Mouse (Mus musculus) hindbrain, embryonic 13.5 days (tissue): Measurements from ENCODE around the gene 4933414I15Rik. TPM values are rescaled to one million over a fixed set of nuclear protein-coding genes. Genes with fewer than 3 reads are reported as not detected.

Experiments used
- ATAC-seq: fragments of 200-750 bp; cut with Nextera tagmentation; 2 replicates; pipeline ENCODE4 v1.8.0; 2017; ENCODE audit warnings: moderate TSS enrichment; ENCODE audit not compliant: low FRiP score
- H3K27ac ChIP-seq: fragments of 300-500 bp; sonication (generic); 2 replicates; pipeline ENCODE4 v1.5.1; 2015; ENCODE audit warnings: inconsistent platforms, mild to moderate bottlenecking, moderate library complexity
- H3K27me3 ChIP-seq: fragments of 300-500 bp; sonication (generic); 2 replicates; pipeline ENCODE4 v1.6.1; 2015; ENCODE audit warnings: mild to moderate bottlenecking, inconsistent platforms
- H3K36me3 ChIP-seq: fragments of 300-500 bp; sonication (generic); 2 replicates; pipeline ENCODE4 v1.6.1; 2015; ENCODE audit warnings: mild to moderate bottlenecking, inconsistent platforms
- H3K4me1 ChIP-seq: fragments of 300-500 bp; sonication (generic); replicated peaks from 2 replicates; pipeline ENCODE4 v1.6.1; 2015; ENCODE audit warnings: inconsistent platforms
- H3K4me2 ChIP-seq: fragments of 300-500 bp; sonication (generic); 2 replicates; pipeline ENCODE4 v1.6.1; 2015; ENCODE audit warnings: inconsistent platforms, mild to moderate bottlenecking, moderate library complexity
- H3K4me3 ChIP-seq: fragments of 300-500 bp; sonication (generic); 2 replicates; pipeline ENCODE4 v1.5.1; 2015; ENCODE audit warnings: mild to moderate bottlenecking, inconsistent platforms
- H3K9ac ChIP-seq: fragments of 300-500 bp; sonication (generic); 2 replicates; pipeline ENCODE4 v1.6.1; 2015; ENCODE audit warnings: mild to moderate bottlenecking, inconsistent platforms
- H3K9me3 ChIP-seq: fragments of 300-500 bp; sonication (generic); 2 replicates; pipeline ENCODE4 v1.6.1; 2016; ENCODE audit warnings: inconsistent platforms
- whole genome bisulfite sequencing: fragments of 180-500 bp; shearing (Covaris S2); methylation state at CpG from one replicate; pipeline ENCODE4 v1.1.7; 2015; 5-methylcytosine and 5-hydroxymethylcytosine counted together
- polyA plus RNA-seq: library from polyadenylated mRNA; unstranded; fragments of >200 nt; fragmentation: Nextera tagmentation; extraction: Ambion mirVana; gene quantifications from 2 replicates; pipeline ENCODE4 v1.2.1, GENCODE M21; 2015

4933414I15Rik gene
- polyA plus RNA-seq, 1 experiment from 2014 or later = not detected

DNA sequence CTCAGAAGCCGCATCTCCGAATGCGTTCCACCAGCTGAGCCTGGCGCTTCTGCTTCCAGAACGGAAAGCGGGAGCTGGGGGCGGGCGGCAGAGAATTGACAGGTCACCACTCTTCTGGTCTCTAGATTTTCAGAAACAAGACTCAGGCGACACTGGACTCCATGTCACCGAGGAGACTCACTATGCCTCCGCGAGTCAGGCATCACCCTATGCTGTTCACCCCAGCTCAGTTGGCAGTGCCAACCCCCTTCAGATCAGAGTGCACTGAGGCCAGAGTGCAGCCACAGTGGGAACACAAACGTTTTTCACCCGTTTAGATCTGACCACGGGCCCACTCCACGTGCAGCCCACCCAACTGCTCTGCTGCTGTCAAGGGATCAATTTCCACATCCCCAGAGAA lies 12.5 kb downstream of the 4933414I15Rik start:
- no peaks in the 10 kb centered on the region for H3K9me3 ChIP-seq
- H3K27ac ChIP-seq = peak overlapping the region; percentile 87
- WGBS = 2% methylated on average over 16 of the region's 16 CpGs
- peaks cover 15% of the 10 kb centered on the region for H3K4me1 ChIP-seq
- peak overlapping the region; percentile 65 for H3K4me3 ChIP-seq
- peak overlapping the region; percentile 80 for H3K9ac ChIP-seq
- no peaks in the 10 kb centered on the region for H3K36me3 ChIP-seq
- ATAC-seq = peak; percentile 80
- H3K4me2 ChIP-seq = peak overlapping the region; percentile 89
- H3K27me3 ChIP-seq = peaks cover 4% of the 10 kb centered on the region; the same call in 1 of the 2 replicates

DNA sequence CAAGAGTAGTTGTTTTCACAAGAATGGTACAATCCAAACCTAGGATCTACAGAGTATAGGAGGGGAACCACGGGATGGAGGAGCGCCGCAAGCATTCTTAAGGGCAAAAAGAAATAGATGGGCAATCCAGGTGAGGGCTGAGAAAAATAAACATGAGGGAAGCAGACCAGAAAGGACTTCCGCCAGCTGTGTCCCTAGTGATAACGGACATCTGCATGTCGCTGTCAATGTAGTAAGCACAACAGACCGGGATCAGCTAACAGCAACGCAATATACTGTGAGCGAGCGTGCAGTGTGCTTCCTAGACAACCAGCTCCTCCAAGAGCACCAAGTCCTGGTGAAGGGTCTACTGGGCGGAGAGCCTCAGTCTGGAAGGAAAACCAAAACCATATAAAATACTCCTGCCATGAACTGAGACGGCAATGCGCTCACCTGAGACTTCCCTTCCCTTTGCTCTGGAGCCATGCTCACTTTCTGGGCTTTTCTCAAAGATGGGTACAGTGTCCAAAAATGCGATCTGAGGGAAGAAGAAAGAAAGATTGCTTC lies 13.0 kb downstream of the 4933414I15Rik start:
- ATAC-seq = no peak
- WGBS = 27% methylated on average over 14 of the region's 14 CpGs
- peak overlapping the region; percentile 80 for H3K9ac ChIP-seq

DNA sequence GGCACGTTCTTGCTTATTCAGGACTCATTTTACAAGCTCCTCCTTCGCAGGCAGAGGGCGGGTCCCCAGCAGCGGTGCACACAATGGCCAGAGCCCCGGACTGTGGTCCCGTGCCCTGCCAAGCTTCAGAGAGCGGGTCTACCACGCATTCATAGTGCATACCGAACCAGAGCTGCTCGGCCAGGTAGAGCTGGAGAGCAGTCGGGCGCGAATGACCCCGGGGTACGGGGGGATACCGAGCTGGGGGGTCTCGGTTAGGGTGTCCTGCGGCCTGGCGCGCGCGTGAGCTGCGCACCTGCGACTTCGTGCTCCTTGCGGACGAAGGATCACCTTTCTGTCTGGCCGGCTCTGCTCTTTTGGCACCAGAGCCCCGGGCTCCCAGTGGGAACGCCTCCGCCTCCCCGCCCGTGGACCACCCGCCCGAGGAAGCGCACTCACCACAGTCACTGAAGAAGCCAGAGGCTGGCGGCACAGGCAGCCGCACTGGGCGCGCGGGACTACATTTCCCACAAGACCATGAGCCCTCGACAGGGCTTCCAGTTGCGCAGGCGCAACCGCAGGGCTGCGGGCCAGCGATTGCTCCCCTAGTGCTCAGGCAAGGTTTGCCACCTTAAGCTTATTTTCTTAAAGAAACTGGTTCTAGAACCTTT lies 27.8 kb downstream of the 4933414I15Rik start, which contains the start of gene Zfp2:
Zfp2 (minus strand) TSS at position 495 of the 650 bp plus-strand sequence.
- peak within 1 kb of the TSS; percentile 97 for H3K9ac ChIP-seq
- H3K27me3 ChIP-seq = no peaks in the 10 kb centered on the region
- peak within 1 kb of the TSS; percentile 77 for H3K4me3 ChIP-seq
- peak within 1 kb of the TSS; percentile 95 for H3K27ac ChIP-seq
- peak within 1 kb of the TSS; percentile 46 for H3K4me2 ChIP-seq
- peaks cover 36% of the 10 kb centered on the region for H3K9me3 ChIP-seq
- peaks cover 7% of the 10 kb centered on the region for H3K4me1 ChIP-seq
- under 1% methylated on average over 47 of the region's 47 CpGs for WGBS
- H3K36me3 ChIP-seq = peaks cover 41% of the 10 kb centered on the region
- ATAC-seq = peak; percentile 99

More for the DNA sequence above, 13.0 kb downstream of the 4933414I15Rik start:
- Histone ChIP-seq H3K4me3 (peak overlapping the region; percentile 65), H3K4me2 (peak overlapping the region; percentile 89), H3K4me1 (peaks cover 15% of the 10 kb centered on the region), H3K27me3 (peaks cover 4% of the 10 kb centered on the region; the same call in 1 of the 2 replicates), H3K9me3 (no peaks in the 10 kb centered on the region), H3K36me3 (peaks cover 4% of the 10 kb centered on the region), H3K27ac (peak overlapping the region; percentile 87)

DNA sequence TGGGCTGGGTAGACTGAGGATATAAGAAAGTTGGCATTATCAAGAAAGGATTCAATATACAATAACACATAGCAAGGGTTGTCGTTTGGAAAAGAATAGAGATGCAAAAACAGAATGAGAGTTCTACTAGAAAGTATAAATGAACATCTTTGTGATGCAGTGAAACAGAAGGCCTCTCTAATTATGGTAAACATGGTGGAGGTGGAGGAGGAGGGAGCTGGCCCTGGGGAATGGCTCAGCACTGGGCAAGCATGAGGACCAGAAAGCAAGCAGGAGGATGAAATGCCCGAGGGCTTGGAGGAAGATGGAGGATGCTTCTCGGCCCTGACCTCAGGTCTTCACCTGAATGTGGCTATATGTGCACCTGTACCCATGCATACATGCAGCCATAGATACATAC lies 29.1 kb downstream of the 4933414I15Rik start:
- Histone ChIP-seq H3K9ac (no peak overlapping the region), H3K36me3 (peaks cover 50% of the 10 kb centered on the region), H3K27me3 (no peaks in the 10 kb centered on the region), H3K4me1 (peaks cover 7% of the 10 kb centered on the region), H3K4me3 (peak overlapping the region; percentile 77; the same call in 1 of the 2 replicates), H3K27ac (no peak overlapping the region), H3K4me2 (peak overlapping the region; percentile 46; the same call in 1 of the 2 replicates), H3K9me3 (peaks cover 47% of the 10 kb centered on the region)
- WGBS = 92% methylated on average over 3 of the region's 3 CpGs
- no peak for ATAC-seq

DNA sequence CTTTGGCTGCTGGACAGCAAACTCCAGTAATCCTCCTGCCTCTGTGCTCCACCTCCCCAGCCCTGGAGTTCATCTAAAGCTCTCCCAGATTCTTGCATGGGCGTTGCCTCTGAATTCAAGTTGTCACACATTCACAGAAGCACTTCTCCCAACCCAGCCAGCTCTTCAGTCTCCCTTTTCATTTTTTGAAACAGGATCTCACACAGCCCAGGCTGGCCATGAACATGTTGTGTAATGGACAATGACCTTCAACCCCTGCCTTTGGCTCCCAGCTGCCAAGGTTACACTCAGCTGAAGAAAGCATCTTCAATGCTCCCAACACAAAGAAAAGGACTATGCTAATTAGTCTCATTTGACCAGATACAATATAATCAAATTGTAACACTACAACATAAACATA lies 30.3 kb downstream of the 4933414I15Rik start:
- WGBS = 92% methylated on average over 1 of the region's 1 CpGs
- peaks cover 62% of the 10 kb centered on the region for H3K36me3 ChIP-seq

DNA sequence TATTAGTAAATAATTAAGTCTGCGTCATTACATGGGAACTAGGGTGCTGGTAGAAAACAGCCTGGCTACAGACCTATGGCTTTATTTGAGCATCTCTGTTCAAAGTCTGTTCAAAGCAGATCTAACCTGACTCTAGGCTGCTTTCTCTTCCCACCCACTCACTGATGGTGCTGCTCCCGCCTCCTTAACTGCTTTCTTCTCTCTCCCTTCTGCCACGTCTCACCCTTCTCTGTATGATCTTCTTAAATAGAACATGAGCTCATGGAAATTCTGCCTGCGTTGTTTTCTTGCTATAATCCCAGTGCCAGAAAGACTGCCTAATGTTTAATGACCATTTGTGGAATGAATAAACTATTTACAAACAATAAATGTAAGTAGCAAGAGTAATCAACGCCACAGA lies 35.4 kb downstream of the 4933414I15Rik start:
- peaks cover 87% of the 10 kb centered on the region for H3K9me3 ChIP-seq
- 93% methylated on average over 5 of the region's 5 CpGs for WGBS
- H3K27me3 ChIP-seq = no peaks in the 10 kb centered on the region
- H3K4me2 ChIP-seq = no peak overlapping the region
- no peak overlapping the region for H3K4me3 ChIP-seq
- peaks cover 99% of the 10 kb centered on the region for H3K36me3 ChIP-seq
- H3K4me1 ChIP-seq = no peaks in the 10 kb centered on the region
- no peak overlapping the region for H3K9ac ChIP-seq
- ATAC-seq = no peak
- no peak overlapping the region for H3K27ac ChIP-seq

More for the DNA sequence above, 30.3 kb downstream of the 4933414I15Rik start:
- H3K9ac ChIP-seq = no peak overlapping the region
- H3K27me3 ChIP-seq = no peaks in the 10 kb centered on the region
- peaks cover 56% of the 10 kb centered on the region for H3K9me3 ChIP-seq
- H3K4me1 ChIP-seq = peaks cover 7% of the 10 kb centered on the region
- no peak overlapping the region for H3K4me2 ChIP-seq
- H3K27ac ChIP-seq = no peak overlapping the region
- ATAC-seq = no peak
- no peak overlapping the region for H3K4me3 ChIP-seq

DNA sequence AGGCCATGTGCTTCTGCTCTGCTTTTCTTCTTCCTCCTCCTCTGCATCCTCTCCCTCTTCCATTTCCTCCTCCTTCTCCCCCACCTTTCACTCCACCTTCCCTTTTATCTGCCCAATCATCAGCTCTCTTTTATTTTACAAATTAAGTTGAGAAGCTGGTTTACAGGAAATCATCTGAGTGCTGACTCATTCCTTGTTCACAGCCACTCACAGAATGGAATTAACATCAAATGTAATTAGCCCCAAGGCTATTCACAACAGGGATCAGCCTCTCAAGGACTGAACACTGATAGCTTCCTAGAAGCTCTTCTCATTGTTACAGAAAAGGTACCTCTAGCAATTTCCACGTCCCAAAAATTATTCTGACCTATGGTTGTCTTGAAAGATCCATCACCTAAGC lies 46.2 kb downstream of the 4933414I15Rik start:
- Histone ChIP-seq H3K4me2 (no peak overlapping the region), H3K27me3 (no peaks in the 10 kb centered on the region), H3K9me3 (peaks cover 77% of the 10 kb centered on the region), H3K36me3 (peaks cover 71% of the 10 kb centered on the region), H3K9ac (no peak overlapping the region), H3K4me1 (no peaks in the 10 kb centered on the region), H3K27ac (no peak overlapping the region), H3K4me3 (no peak overlapping the region)
- 91% methylated on average over 1 of the region's 1 CpGs for WGBS
- ATAC-seq = no peak

DNA sequence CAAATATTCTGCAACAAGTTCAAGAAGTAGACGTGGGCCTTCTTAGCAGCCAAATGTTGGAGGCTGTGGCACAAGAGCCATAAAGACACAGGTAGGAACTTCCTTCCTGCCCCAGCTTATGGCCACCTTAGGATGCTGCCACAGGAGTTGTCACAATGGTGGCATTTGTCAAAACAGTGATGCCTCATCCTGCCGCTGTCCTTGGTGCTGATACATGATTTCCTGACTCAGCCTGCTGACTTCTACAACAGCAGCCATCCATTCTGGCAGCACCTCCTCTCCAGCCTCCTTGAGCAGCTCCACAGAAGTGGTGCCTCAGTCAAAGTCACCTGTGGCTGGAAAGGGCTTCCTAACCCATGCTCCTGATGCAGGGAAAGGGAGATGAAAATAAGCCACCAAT lies 51.1 kb downstream of the 4933414I15Rik start:
- H3K9ac ChIP-seq = no peak overlapping the region
- H3K36me3 ChIP-seq = peaks cover 25% of the 10 kb centered on the region
- H3K27me3 ChIP-seq = no peaks in the 10 kb centered on the region
- peaks cover 46% of the 10 kb centered on the region for H3K9me3 ChIP-seq
- H3K27ac ChIP-seq = no peak overlapping the region
- WGBS = 56% methylated on average over 2 of the region's 2 CpGs
- H3K4me3 ChIP-seq = no peak overlapping the region
- no peak for ATAC-seq
- H3K4me2 ChIP-seq = no peak overlapping the region
- peaks cover 8% of the 10 kb centered on the region; the same call in 1 of the 2 replicates for H3K4me1 ChIP-seq

Other genes with a start within 250 kb of the 4933414I15Rik start
- 53.1 and 55.6 TPM in 2 replicates for gene Zfp354c, start 116.0 kb downstream of the 4933414I15Rik start, polyA plus RNA-seq
- 0.86 and 1.5 TPM in 2 replicates for gene Zfp879, start 102.2 kb downstream of the 4933414I15Rik start, polyA plus RNA-seq
- gene Grm6, start 93.1 kb downstream of the 4933414I15Rik start, polyA plus RNA-seq = not detected in 2 replicates
- 13.2 and 13.3 TPM in 2 replicates for gene Zfp454, start 56.1 kb downstream of the 4933414I15Rik start, polyA plus RNA-seq
- gene Zfp2, start 27.6 kb downstream of the 4933414I15Rik start, polyA plus RNA-seq = 44.6 and 46.2 TPM in 2 replicates
- 3.4 and 4.3 TPM in 2 replicates for gene Zfp354b, start 12.1 kb downstream of the 4933414I15Rik start, polyA plus RNA-seq
- not detected in 2 replicates for gene Prop1, start 10.0 kb upstream of the 4933414I15Rik start, polyA plus RNA-seq
- not detected in 2 replicates for gene Olfr1378, start 22.8 kb upstream of the 4933414I15Rik start, polyA plus RNA-seq
- not detected in 2 replicates for gene Olfr1377, start 38.2 kb upstream of the 4933414I15Rik start, polyA plus RNA-seq
- not detected in 2 replicates for gene Olfr51, start 59.8 kb upstream of the 4933414I15Rik start, polyA plus RNA-seq
- not detected in 2 replicates for gene Olfr54, start 70.5 kb upstream of the 4933414I15Rik start, polyA plus RNA-seq
- not detected in 2 replicates for gene Olfr1375, start 104.3 kb upstream of the 4933414I15Rik start, polyA plus RNA-seq
- 11.2 and 13.0 TPM in 2 replicates for gene Zfp354a, start 115.5 kb upstream of the 4933414I15Rik start, polyA plus RNA-seq